Mouse (Mus musculus): ENCODE measurements at regions not wholly inside any gene's neighbourhood (a gene's known extent, or its start where the extent isn't known, plus 50 kb on each side); places are given as distances from the start of the nearest gene placed in this dataset.

DNA sequence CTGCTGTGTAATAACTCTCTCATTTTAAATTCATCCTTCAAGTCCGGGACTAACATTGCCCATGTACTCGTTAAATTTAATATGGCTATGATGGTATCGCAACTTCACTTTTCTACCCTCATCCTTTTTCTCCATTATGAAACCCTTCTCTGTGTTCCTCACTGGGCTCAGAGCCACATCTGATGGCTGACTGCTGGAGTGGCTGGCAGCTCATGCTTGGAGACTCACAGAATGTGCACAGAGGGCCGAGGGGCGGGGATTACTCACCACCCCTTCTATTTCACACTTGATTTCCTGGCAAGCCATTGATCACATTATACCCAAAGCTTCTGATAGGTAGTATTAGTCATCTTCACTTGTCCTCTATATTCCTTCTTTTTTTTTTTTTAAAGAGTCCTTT, 81.1 kb upstream of the Vwde start:
- DNase-seq (ENCODE audit: extremely low spot score in 1 of 2, low spot score in 2 of 2) = no peak
- intact Hi-C loops (cut with DNase I) = no loop called here

DNA sequence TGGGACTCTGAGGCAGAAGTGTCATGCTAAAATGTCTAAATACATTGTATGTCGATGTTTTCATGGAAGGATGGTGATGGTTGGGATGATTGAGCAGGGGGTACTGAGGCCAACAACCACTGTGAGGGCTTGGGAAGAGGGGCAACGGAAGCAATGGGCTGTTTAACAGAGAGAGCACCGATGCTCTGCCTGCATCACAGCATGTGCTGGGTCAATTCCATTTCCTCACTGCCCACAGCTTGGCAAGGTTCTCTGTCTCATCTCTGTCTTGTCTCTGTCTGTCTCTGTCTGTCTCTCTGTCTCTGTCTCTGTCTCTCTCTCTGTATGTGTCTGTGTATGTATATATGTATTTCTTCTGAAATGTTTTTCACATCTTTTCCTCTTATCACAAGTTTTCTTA, 73.4 kb upstream of the Vwde start:
- DNase-seq (ENCODE audit: extremely low spot score in 1 of 2, low spot score in 2 of 2) = no peak
- intact Hi-C loops (cut with DNase I) = loop anchor here (10.0 kb wide), 2 partner anchors 307 to 537 kb away; partner anchors contain the start of genes Gpr85 and Tmem168

DNA sequence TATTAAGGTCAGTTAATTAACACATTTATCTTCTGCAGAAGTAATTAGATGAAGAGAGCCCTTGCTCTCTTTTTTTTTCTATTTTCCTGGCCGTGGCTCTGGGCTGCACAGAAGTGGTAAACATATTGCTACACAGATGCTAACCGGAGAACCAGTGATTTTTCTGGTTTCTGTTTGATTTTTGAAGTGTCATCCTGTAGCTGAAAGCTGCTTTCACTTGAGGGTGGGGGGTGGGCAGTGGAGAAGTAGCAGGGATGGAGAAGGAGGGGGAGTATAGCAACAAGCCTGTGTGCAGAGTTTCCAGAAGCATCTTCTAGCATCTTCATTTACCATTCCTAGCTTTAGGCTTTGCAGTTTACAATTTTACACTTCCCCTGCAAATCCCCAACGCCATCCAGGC, 72.3 kb upstream of the Vwde start:
- DNase-seq (ENCODE audit: extremely low spot score in 1 of 2, low spot score in 2 of 2) = peak; percentile 37 to 41
- intact Hi-C loops (cut with DNase I) = loop anchor here (10.0 kb wide), 2 partner anchors 308 to 538 kb away; partner anchors contain the start of genes Gpr85 and Tmem168

DNA sequence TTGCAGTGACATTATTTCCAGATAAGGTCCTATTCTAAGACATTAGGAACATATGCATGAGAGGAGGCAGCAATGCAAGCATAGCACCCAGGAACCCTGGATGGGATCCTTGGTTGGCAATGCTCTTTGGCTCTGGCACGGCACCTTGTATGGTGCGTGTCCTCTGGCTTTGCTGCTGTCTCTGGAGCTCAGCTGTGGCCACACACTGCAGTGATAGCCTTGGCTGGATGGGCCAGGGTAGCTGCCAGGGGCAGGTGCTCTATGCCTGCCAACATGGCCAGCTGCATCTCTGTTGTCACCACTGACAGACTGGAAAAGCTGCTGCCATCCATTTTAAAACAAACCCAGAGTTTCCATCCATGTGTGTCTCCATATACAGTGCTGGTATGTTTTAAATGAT, 71.3 kb upstream of the Vwde start:
- intact Hi-C loops (cut with DNase I) = loop anchor here (10.0 kb wide), 2 partner anchors 309 to 539 kb away; partner anchors contain the start of genes Gpr85 and Tmem168
- DNase-seq (ENCODE audit: extremely low spot score in 1 of 2, low spot score in 2 of 2) = peak; percentile 24 to 26

DNA sequence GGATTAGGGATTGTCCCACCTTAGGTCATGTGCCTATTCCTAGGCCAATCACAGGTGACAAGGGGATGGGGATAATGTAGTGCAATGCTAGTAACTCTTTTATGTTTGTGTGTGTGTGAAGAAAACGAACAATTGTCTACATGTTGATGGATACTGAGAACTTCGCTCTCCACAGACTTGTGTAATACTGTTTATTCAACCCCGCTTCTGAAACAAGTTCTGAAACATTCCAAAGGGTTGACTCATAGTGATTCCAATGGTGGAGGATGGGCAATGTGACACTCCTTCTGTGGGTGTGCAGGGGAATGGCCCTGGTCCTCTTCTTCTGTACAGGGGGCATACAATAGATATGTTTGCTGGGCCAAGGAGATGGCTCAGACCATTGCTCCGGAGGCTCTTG, 69.6 kb upstream of the Vwde start:
- DNase-seq (ENCODE audit: extremely low spot score in 1 of 2, low spot score in 2 of 2) = no peak
- intact Hi-C loops (cut with DNase I) = loop anchor here (5.0 to 10.0 kb wide), 3 partner anchors 310 to 1213 kb away; partner anchors contain the start of genes Gpr85 and Tmem168

DNA sequence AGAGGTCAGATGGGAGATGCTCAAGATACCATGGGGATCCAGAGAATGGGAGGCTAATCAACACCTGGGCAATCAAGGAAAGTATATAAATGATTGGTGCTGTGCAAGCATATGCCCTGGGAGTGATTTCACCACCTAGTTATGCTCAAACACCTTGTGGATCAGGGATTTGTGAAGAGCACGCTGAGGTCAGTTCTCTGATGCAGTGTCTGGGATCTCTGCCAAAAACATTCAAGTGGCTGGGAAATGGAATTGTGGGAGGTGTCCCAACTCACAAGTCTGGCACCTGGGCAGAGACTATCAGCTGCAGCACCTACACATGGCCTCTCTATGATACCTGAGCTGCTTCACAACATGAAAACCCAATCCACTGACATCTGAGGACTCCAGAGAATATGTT, 63.7 kb upstream of the Vwde start:
- intact Hi-C loops (cut with DNase I) = loop anchor here (5.0 kb wide), 1 partner anchor 919 kb away; no protein-coding TSS in a partner anchor
- DNase-seq (ENCODE audit: extremely low spot score in 1 of 2, low spot score in 2 of 2) = no peak

DNA sequence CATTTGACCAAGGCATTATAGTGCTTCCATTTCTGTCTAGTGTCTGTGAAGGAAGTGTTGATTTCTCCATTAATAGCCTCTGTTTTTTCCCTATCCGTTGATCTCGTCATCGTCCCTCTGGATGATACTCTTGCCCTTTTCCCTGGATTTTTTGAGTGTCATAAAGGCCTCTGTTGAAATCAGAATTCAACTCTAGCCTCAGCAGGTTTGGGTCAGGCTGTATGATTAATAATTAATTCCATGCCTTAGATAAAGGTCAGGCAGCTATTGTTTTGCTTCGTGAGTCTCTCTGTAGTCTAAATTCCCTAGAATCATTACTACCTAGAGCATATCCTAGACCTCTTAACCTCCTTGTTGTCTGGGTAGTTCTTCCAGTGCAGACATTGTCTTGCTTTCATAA, 63.0 kb upstream of the Vwde start:
- DNase-seq (ENCODE audit: extremely low spot score in 1 of 2, low spot score in 2 of 2) = no peak
- intact Hi-C loops (cut with DNase I) = loop anchor here (5.0 kb wide), 1 partner anchor 919 kb away; no protein-coding TSS in a partner anchor

DNA sequence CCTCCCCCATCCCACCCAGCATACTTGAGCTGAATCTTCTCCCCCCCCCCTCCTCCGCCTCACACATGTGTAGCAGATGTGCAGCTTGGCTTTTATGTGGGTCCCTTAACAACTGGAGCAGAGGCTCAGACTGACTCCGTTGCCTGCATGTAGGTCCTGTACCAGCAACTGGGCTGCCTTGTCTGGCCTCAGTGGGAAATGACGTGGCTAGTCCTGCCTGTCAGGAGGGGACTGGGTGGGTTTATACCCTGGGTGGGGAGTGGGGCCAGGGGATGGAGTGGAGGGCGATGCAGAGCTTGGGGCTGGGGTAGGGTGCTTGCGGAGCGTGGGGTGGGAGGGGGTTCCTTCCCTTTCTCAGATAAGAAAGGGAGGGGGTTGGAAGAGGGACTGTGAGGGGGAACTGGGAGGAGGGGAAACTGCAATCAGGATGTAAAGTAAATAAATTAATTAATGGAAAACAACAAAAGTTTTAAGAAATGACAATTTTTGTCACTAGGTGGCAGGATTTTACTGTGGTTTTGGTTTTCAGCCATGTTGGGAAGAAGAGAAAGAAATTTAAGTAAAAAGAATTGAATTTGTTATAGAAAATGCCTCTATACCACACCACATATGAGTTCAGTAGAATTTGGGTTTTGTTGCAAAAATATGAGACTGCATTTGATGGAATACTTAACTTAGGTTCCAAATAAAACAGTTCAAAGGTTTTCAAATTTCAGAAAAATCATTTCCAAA, 61.9 kb upstream of the Vwde start:
- intact Hi-C loops (cut with DNase I) = loop anchor here (5.0 kb wide), 1 partner anchor 921 kb away; no protein-coding TSS in a partner anchor
- DNase-seq (ENCODE audit: extremely low spot score in 1 of 2, low spot score in 2 of 2) = peak in 1 of 2 experiments; percentile 19

DNA sequence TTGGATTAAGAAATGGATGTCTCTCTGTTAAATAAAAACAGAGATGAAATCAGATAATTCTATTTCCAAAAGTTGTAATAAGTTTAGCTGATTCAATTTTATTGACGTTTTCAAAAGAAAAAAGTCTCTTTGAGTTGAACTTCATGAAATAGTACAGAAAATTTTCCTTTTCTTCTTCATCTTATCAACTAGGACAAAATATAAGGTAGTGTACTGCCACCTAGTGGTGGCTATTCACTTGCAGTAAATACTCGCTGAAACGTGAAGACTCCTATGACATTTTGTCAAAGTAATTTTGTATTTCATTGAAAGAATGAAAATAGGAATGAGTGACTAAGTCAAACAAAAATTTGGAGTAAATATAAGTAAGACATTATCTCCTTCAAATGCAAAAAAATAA, 56.1 kb upstream of the Vwde start:
- peak in 1 of 2 experiments; percentile 38 for DNase-seq (ENCODE audit: extremely low spot score in 1 of 2, low spot score in 2 of 2)
- intact Hi-C loops (cut with DNase I) = loop anchor here (5.0 kb wide), 2 partner anchors 124 to 964 kb away; no protein-coding TSS in a partner anchor

Data from left cerebral cortex, postnatal 10 days (tissue).